Mouse (Mus musculus) kidney, adult 8-10 months (tissue): Measurements from ENCODE around the gene Brpf3.

Experiments
- DNase-seq, 2 experiments: peaks; one replicate each; pipeline ENCODE4 v3.0.0; 2022

The Brpf3 gene

GRCm38 (mm10) chr17:28875316-28875715, 74.4 kb downstream of the Brpf3 start:
- DNase-seq: peak; percentile 42 to 52

- DNase-seq: no peak
Measured at GRCm38 (mm10) chr17:28876331-28876730, 75.4 kb downstream of the Brpf3 start.

- DNase-seq: no peak
Measured at GRCm38 (mm10) chr17:28876821-28877220, 75.9 kb downstream of the Brpf3 start.

- DNase-seq: peak; percentile 41 to 75
Measured at GRCm38 (mm10) chr17:28879931-28880391, 79.1 kb downstream of the Brpf3 start.

GRCm38 (mm10) chr17:28882316-28882715, 81.4 kb downstream of the Brpf3 start:
- DNase-seq: peak; percentile 22 to 55

GRCm38 (mm10) chr17:28882810-28883209, 81.9 kb downstream of the Brpf3 start:
- DNase-seq: no peak

- no peak for DNase-seq
Measured at GRCm38 (mm10) chr17:28883941-28884516, 83.1 kb downstream of the Brpf3 start.

- no peak for DNase-seq
Measured at GRCm38 (mm10) chr17:28885231-28885630, 84.3 kb downstream of the Brpf3 start.

- DNase-seq: no peak
Measured at GRCm38 (mm10) chr17:28886266-28886665, 85.4 kb downstream of the Brpf3 start.
